Mouse (Mus musculus) neural tube, embryonic 15.5 days (tissue): ENCODE results near the gene Olfr606. TPM values are rescaled to one million over a fixed set of nuclear protein-coding genes. Genes with fewer than 3 reads are reported as not detected.
"Not testable (repeated sequence)": the region's sequence is repeated elsewhere in the genome, so short reads cannot be mapped to it uniquely, and the experiment has no call there.

Experiments
- ATAC-seq: fragments of 200-750 bp; cut with Nextera tagmentation; 2 replicates; pipeline ENCODE4 v1.8.0; 2017; ENCODE audit warnings: mild to moderate bottlenecking, moderate TSS enrichment, moderate library complexity; ENCODE audit not compliant: low FRiP score
- H3K27ac ChIP-seq: fragments of 300-500 bp; sonication (generic); replicated peaks from 2 replicates; pipeline ENCODE4 v1.5.1; 2015; ENCODE audit warnings: mild to moderate bottlenecking, inconsistent platforms
- H3K27me3 ChIP-seq: fragments of 300-500 bp; sonication (generic); replicated peaks from 2 replicates; pipeline ENCODE4 v1.6.1; 2015; ENCODE audit warnings: inconsistent platforms
- H3K36me3 ChIP-seq: fragments of 300-500 bp; sonication (generic); 2 replicates; pipeline ENCODE4 v1.6.1; 2015; ENCODE audit warnings: inconsistent platforms
- H3K4me1 ChIP-seq: fragments of 300-500 bp; sonication (generic); 2 replicates; pipeline ENCODE4 v1.6.1; 2015; ENCODE audit warnings: inconsistent platforms
- H3K4me2 ChIP-seq: fragments of 300-500 bp; sonication (generic); 2 replicates; pipeline ENCODE4 v1.6.1; 2015; ENCODE audit warnings: inconsistent platforms, mild to moderate bottlenecking, moderate library complexity
- H3K4me3 ChIP-seq: fragments of 300-500 bp; sonication (generic); replicated peaks from 2 replicates; pipeline ENCODE4 v1.5.1; 2015; ENCODE audit warnings: mild to moderate bottlenecking, inconsistent platforms
- H3K9ac ChIP-seq: fragments of 300-500 bp; sonication (generic); replicated peaks from 2 replicates; pipeline ENCODE4 v1.6.1; 2015; ENCODE audit warnings: mild to moderate bottlenecking, inconsistent platforms
- H3K9me3 ChIP-seq: fragments of 300-500 bp; sonication (generic); replicated peaks from 2 replicates; pipeline ENCODE4 v1.6.1; 2016; ENCODE audit warnings: inconsistent platforms
- WGBS: fragments of 180-500 bp; shearing (Covaris S2); methylation state at CpG from one replicate; pipeline ENCODE4 v1.1.7; 2015; ENCODE audit warnings: mixed read lengths; 5-methylcytosine and 5-hydroxymethylcytosine counted together
- microRNA-seq: library from miRNA; unstranded; fragments of <30 nt; microRNA quantifications from one replicate; pipeline ENCODE4, GENCODE M21; 2017
- polyA plus RNA-seq: library from polyadenylated mRNA; unstranded; fragments of >200 nt; fragmentation: Nextera tagmentation; extraction: Ambion mirVana; gene quantifications from 2 replicates; pipeline ENCODE4 v1.2.1, GENCODE M21; 2015

Olfr606 gene
- not detected in 2 replicates for polyA plus RNA-seq

DNA sequence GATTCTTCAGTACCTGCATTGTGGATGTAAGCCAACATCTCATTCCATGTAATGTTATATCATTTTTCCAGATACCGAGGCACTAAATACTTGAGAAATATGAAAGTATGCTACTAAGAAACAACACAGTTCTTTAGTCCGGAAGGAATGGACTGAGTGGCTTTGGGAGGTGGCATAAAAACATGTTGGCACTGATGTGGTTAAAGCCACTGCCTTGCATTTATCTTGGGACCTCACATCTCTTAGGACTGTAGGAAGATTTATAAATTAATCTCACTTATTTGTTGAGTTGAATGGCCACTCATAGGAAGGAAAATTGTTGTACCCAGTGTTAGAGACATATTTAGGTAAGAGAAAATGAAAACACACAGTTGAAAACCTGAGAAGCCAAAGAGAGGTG, at the start of gene Olfr606:
TSS of gene Olfr606 (plus strand) at position 301 of the 400 bp plus-strand sequence.
- no peak within 1 kb of the TSS for H3K4me2 ChIP-seq
- H3K9ac ChIP-seq: no peak within 1 kb of the TSS
- H3K27me3 ChIP-seq: no peaks in the 10 kb centered on the region
- no peak for ATAC-seq
- H3K36me3 ChIP-seq: no peaks in the 10 kb centered on the region
- H3K4me3 ChIP-seq: no peak within 1 kb of the TSS
- H3K9me3 ChIP-seq: no peaks in the 10 kb centered on the region
- H3K27ac ChIP-seq: no peak within 1 kb of the TSS
- 94% methylated on average over 2 of the region's 2 CpGs for WGBS
- no peaks in the 10 kb centered on the region for H3K4me1 ChIP-seq

DNA sequence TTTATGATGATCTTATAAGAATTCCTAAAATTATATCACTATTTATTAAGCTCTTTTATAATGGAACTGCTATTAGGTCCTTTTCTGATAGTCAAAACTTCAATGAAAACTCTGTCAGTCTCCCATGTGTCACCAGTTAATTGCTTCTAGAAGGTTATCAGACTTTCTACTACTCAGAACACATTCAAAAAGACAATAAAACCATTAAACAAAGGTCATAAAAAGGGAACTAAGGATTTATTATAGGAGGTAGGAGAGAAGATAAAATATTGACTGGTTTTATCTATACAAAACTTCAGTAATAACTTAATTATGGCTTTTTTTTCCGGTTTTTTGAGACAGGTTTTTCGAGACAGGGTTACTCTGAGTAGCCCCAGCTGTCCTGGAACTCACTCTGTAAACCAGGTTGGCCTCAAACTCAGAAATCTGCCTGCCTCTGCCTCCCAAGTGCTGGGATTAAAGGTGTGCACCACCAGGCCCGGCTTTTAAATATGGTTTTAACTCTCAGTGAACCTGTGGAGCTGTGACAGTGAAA, 42.3 kb upstream of the Olfr606 start:
- H3K9ac ChIP-seq, H3K4me3 ChIP-seq, H3K4me1 ChIP-seq, H3K27me3 ChIP-seq, H3K4me2 ChIP-seq, H3K9me3 ChIP-seq, H3K27ac ChIP-seq, ATAC-seq, H3K36me3 ChIP-seq: not testable (repeated sequence)
- 69% methylated on average over 3 of the region's 3 CpGs for WGBS

GRCm38 (mm10) chr7:103414772-103415171, 34.1 kb upstream of the Olfr606 start, which contains the start of gene Usp17lc:
TSS of gene Usp17lc (plus strand) at chr7:103415072.
- not testable (repeated sequence) for H3K4me2 ChIP-seq, H3K9ac ChIP-seq, H3K4me1 ChIP-seq, H3K4me3 ChIP-seq, H3K27me3 ChIP-seq, H3K27ac ChIP-seq, H3K36me3 ChIP-seq, H3K9me3 ChIP-seq, ATAC-seq
- 64% methylated on average over 1 of the region's 1 CpGs for WGBS

DNA sequence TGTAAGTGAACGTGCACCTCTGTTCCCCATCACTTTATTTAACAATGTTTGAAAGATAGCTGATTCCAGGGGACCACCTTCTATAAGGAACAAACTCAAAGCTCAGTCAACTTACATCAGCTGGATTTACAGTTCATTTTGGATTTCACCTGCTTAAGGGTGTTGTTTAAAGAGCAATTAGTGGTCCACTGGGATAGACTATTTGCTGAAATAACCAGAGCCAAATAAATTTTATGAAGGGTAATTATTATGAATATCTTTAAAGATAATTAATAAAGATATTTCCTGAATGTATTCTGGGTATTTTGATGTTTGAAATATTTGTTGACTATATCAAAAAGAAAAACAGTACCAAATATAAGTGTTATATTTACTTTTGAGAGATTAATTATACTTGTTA, 3.5 kb upstream of the Olfr606 start, which contains the start of gene Olfr605:
TSS of gene Olfr605 (minus strand) at position 101 of the 400 bp plus-strand sequence.
- no peak within 1 kb of the TSS for H3K27ac ChIP-seq
- WGBS: 84% methylated on average over 1 of the region's 1 CpGs
- H3K4me1 ChIP-seq: no peaks in the 10 kb centered on the region
- no peaks in the 10 kb centered on the region for H3K27me3 ChIP-seq
- H3K9me3 ChIP-seq: no peaks in the 10 kb centered on the region
- no peak within 1 kb of the TSS for H3K4me2 ChIP-seq
- ATAC-seq: no peak
- no peak within 1 kb of the TSS for H3K4me3 ChIP-seq
- H3K9ac ChIP-seq: no peak within 1 kb of the TSS
- H3K36me3 ChIP-seq: no peaks in the 10 kb centered on the region

DNA sequence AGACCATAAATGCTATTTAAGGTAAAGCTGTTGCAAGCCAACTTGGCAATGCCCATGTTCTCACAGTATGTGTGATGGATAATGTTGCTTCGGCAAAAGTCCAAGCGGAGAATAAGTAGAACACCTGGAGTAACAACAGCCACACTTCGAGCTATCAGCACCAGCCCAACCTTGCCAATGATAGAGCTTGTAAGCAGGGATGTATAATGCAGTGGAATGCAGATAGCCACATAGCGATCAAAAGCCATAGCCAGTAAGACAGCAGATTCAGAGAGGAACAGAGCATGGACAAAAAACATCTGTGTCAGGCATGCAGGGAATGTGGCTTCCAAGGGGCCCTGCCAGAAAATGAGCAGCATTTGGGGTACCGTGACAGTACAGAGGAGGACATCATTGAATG, 11.7 kb downstream of the Olfr606 start:
- Histone ChIP-seq H3K9me3 (no peaks in the 10 kb centered on the region), H3K36me3 (no peaks in the 10 kb centered on the region), H3K9ac (no peak overlapping the region), H3K4me2 (no peak overlapping the region), H3K27me3 (no peaks in the 10 kb centered on the region), H3K27ac (no peak overlapping the region), H3K4me1 (no peaks in the 10 kb centered on the region), H3K4me3 (no peak overlapping the region)
- 93% methylated on average over 5 of the region's 5 CpGs for WGBS
- ATAC-seq: no peak

DNA sequence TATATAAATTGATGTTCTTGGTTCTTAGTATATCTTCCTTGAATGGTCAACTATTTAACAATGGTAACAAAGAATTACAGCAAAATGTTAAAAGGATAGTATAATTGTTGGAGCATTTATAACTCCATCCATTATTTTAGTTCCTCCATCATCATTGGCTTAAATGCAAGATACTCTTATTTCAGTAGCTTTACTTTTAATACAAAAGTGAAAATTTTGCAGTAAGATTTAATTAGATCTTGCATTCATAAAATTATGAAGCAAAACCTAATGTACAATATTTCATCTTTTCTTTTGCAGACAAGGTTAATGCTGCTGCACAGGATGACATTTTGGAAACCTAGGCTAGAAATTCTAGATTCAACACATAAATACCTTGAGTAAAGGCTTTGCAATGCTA, 20.7 kb downstream of the Olfr606 start, which contains the start of gene Olfr608:
TSS of gene Olfr608 (plus strand) at position 301 of the 400 bp plus-strand sequence.
- H3K4me1 ChIP-seq: no peaks in the 10 kb centered on the region
- H3K9ac ChIP-seq: no peak within 1 kb of the TSS
- H3K4me3 ChIP-seq: no peak within 1 kb of the TSS
- no peaks in the 10 kb centered on the region for H3K36me3 ChIP-seq
- no peaks in the 10 kb centered on the region for H3K27me3 ChIP-seq
- ATAC-seq: no peak
- H3K4me2 ChIP-seq: no peak within 1 kb of the TSS
- H3K27ac ChIP-seq: no peak within 1 kb of the TSS
- no peaks in the 10 kb centered on the region for H3K9me3 ChIP-seq

- not testable (repeated sequence) for H3K4me3 ChIP-seq, H3K9me3 ChIP-seq, H3K27me3 ChIP-seq, H3K36me3 ChIP-seq, H3K4me2 ChIP-seq, H3K9ac ChIP-seq, H3K27ac ChIP-seq, ATAC-seq, H3K4me1 ChIP-seq
- WGBS: 84% methylated on average over 9 of the region's 9 CpGs
These were observed 28.3 kb downstream of the Olfr606 start for GRCm38 (mm10) chr7:103477106-103477505.

GRCm38 (mm10) chr7:103497962-103498361, 49.1 kb downstream of the Olfr606 start, which contains the start of gene Olfr609:
TSS of gene Olfr609 (minus strand) at chr7:103498062.
- 65% methylated on average over 1 of the region's 1 CpGs for WGBS
- no peak within 1 kb of the TSS for H3K27ac ChIP-seq
- no peak within 1 kb of the TSS for H3K4me2 ChIP-seq

More at GRCm38 (mm10) chr7:103497962-103498361, 49.1 kb downstream of the Olfr606 start, which contains the start of gene Olfr609:
- Histone ChIP-seq H3K9me3 (no peaks in the 10 kb centered on the region), H3K27me3 (no peaks in the 10 kb centered on the region), H3K4me3 (no peak within 1 kb of the TSS), H3K36me3 (no peaks in the 10 kb centered on the region), H3K4me1 (no peaks in the 10 kb centered on the region), H3K9ac (no peak within 1 kb of the TSS)
- ATAC-seq: no peak

Small RNAs within 50 kb of the gene (microRNA-seq; reads per million reads assigned to microRNA genes)
- gene Gm25774: not detected

Other genes with a start within 250 kb of the Olfr606 start
- gene Olfr593, start 237.2 kb upstream of the Olfr606 start, polyA plus RNA-seq: not detected in 2 replicates
- not detected in 2 replicates for gene Olfr594, start 232.1 kb upstream of the Olfr606 start, polyA plus RNA-seq
- gene Usp17ld, start 196.5 kb upstream of the Olfr606 start, polyA plus RNA-seq: not detected in 2 replicates
- gene Olfr596, start 143.4 kb upstream of the Olfr606 start, polyA plus RNA-seq: not detected in 2 replicates
- gene Olfr597, start 132.7 kb upstream of the Olfr606 start, polyA plus RNA-seq: not detected in 2 replicates
- gene Olfr598, start 125.5 kb upstream of the Olfr606 start, polyA plus RNA-seq: not detected in 2 replicates
- gene Olfr599, start 113.1 kb upstream of the Olfr606 start, polyA plus RNA-seq: not detected in 2 replicates
- gene Olfr600, start 99.4 kb upstream of the Olfr606 start, polyA plus RNA-seq: not detected in 2 replicates
- not detected in 2 replicates for gene Olfr601, start 86.4 kb upstream of the Olfr606 start, polyA plus RNA-seq
- gene Olfr603, start 62.9 kb upstream of the Olfr606 start, polyA plus RNA-seq: not detected in 2 replicates
- not detected in 2 replicates for gene Usp17lc, start 34.0 kb upstream of the Olfr606 start, polyA plus RNA-seq
- not detected in 2 replicates for gene Olfr605, start 3.6 kb upstream of the Olfr606 start, polyA plus RNA-seq
- gene Olfr607, start 15.1 kb downstream of the Olfr606 start, polyA plus RNA-seq: not detected in 2 replicates
- not detected in 2 replicates for gene Olfr608, start 20.8 kb downstream of the Olfr606 start, polyA plus RNA-seq
- gene Olfr609, start 49.0 kb downstream of the Olfr606 start, polyA plus RNA-seq: not detected in 2 replicates
- gene Olfr610, start 63.1 kb downstream of the Olfr606 start, polyA plus RNA-seq: not detected in 2 replicates
- not detected in 2 replicates for gene Olfr611, start 71.8 kb downstream of the Olfr606 start, polyA plus RNA-seq
- not detected in 2 replicates for gene Olfr612, start 93.7 kb downstream of the Olfr606 start, polyA plus RNA-seq
- not detected in 2 replicates for gene Olfr613, start 99.0 kb downstream of the Olfr606 start, polyA plus RNA-seq
- not detected in 2 replicates for gene Olfr615, start 107.0 kb downstream of the Olfr606 start, polyA plus RNA-seq
- not detected in 2 replicates for gene Olfr616, start 120.1 kb downstream of the Olfr606 start, polyA plus RNA-seq
- gene Olfr617, start 124.0 kb downstream of the Olfr606 start, polyA plus RNA-seq: not detected in 2 replicates
- gene Olfr618, start 141.1 kb downstream of the Olfr606 start, polyA plus RNA-seq: not detected in 2 replicates
- gene Olfr619, start 151.5 kb downstream of the Olfr606 start, polyA plus RNA-seq: not detected in 2 replicates
- not detected in 2 replicates for gene Olfr620, start 163.5 kb downstream of the Olfr606 start, polyA plus RNA-seq
- not detected in 2 replicates for gene Olfr622, start 193.7 kb downstream of the Olfr606 start, polyA plus RNA-seq
- gene Olfr623, start 214.7 kb downstream of the Olfr606 start, polyA plus RNA-seq: not detected in 2 replicates
- gene Olfr624, start 222.1 kb downstream of the Olfr606 start, polyA plus RNA-seq: 0.03 TPM in 1 of 2 replicates, not detected in the other
- gene Olfr625-ps1, start 233.7 kb downstream of the Olfr606 start, polyA plus RNA-seq: not detected in 2 replicates